Mouse (Mus musculus): ENCODE data around the gene Naa80. TPM values are rescaled to one million over a fixed set of nuclear protein-coding genes. Genes with fewer than 3 reads are reported as not detected.
A peak's percentile ranks its signal among the peaks of the same experiment; 100 is the strongest.

Gene Naa80
- total RNA-seq, 2 experiments from 2014 or later = 11.3 to 12.6 TPM

DNA sequence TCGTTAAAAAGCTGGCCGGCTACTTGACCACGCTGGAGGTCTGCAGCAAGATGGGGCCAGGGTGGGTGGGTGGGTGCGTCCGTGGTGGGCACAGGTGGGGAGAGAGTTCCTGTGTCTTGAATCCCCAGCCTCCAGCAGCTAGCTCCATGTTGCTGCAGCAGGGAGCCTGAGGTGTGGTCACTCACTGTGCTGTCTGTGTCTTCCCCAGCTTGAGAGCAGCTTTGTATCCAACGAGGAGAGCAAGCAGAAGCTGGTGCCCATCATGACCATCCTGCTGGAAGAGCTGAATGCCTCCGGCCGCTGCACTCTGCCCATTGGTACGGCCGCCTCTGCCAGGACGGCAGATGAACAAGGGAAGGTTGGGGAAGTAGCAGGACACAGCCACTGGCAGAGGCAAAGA is 35.4 kb upstream of the Naa80 start:
- TF ChIP-seq CTCF (IDR thresholded peaks at IDR 0.05) = no peak
- intact Hi-C loops (cut with DNase I) = no loop called here
- no peak for DNase-seq (ENCODE audit: extremely low spot score in 1 of 2, low spot score in 2 of 2)

GRCm38 (mm10) chr9:107544196-107544700 is 34.4 kb upstream of the Naa80 start:
- H3K4me3 ChIP-seq = no peak overlapping the region
- intact Hi-C loops (cut with DNase I) = no loop called here
- H3K27ac ChIP-seq = no peak overlapping the region
- TF ChIP-seq CTCF (IDR thresholded peaks at IDR 0.05) = no peak
- DNase-seq (ENCODE audit: extremely low spot score in 1 of 2, low spot score in 2 of 2) = no peak

More for the DNA sequence above, 35.4 kb upstream of the Naa80 start:
- no peak overlapping the region for H3K4me3 ChIP-seq
- no peak overlapping the region for H3K27ac ChIP-seq

DNA sequence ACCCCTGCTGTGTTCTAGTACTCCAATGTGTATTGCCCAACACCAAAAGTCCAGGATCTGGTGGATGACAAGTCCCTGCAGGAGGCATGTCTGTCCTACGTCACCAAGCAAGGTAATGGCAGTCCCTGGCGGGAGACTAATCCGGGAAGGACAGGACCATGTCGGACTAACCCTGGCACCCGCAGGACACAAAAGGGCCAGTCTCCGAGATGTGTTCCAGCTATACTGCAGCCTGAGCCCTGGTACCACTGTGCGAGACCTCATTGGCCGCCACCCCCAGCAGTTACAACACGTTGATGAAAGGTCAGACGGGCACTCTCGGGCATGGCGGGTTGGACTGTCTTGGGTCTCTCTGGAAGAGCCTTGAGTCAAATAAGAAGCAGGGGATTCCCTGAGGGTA is 34.0 kb upstream of the Naa80 start:
- intact Hi-C loops (cut with DNase I) = no loop called here
- no peak for DNase-seq (ENCODE audit: extremely low spot score in 1 of 2, low spot score in 2 of 2)

GRCm38 (mm10) chr9:107545199-107545598 is 33.5 kb upstream of the Naa80 start:
- Histone ChIP-seq H3K27ac (no peak overlapping the region), H3K4me3 (no peak overlapping the region)
- no peak for DNase-seq (ENCODE audit: extremely low spot score in 1 of 2, low spot score in 2 of 2)
- intact Hi-C loops (cut with DNase I) = no loop called here
- TF ChIP-seq CTCF (IDR thresholded peaks at IDR 0.05) = no peak

More for the DNA sequence above, 34.0 kb upstream of the Naa80 start:
- Histone ChIP-seq H3K4me3 (no peak overlapping the region), H3K27ac (no peak overlapping the region)
- no peak for TF ChIP-seq CTCF (IDR thresholded peaks at IDR 0.05)

- peak in 1 of 2 experiments; percentile 78 for DNase-seq (ENCODE audit: extremely low spot score in 1 of 2, low spot score in 2 of 2)
- H3K4me3 ChIP-seq = no peak overlapping the region
- peak; percentile 96 for TF ChIP-seq CTCF (IDR thresholded peaks at IDR 0.05)
- H3K27ac ChIP-seq = no peak overlapping the region
- intact Hi-C loops (cut with DNase I) = no loop called here
Measured at GRCm38 (mm10) chr9:107545602-107546001, 33.1 kb upstream of the Naa80 start.

DNA sequence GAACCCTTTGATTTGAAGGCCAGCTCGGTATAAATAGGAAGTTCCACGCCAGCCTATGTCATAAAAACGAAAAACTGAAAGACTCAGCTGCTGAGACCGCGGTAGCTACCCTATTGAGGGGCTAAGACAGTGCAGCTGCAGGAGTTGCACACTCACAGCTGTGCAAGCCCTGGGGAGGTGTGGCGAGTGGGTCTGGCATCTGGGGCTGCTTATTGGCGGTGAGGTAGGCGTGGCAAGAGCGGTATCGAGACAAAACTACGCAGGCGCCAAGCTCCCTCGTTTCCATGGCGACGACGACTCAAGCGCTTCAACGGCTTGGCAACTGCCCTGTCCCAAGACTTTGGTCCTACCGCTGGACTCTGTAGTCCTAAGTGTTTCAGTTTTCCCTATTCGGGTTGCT is 31.7 kb upstream of the Naa80 start, which contains the start of gene Zmynd10:
Zmynd10 (plus strand) TSS at position 273 of the 400 bp plus-strand sequence.
- H3K4me3 ChIP-seq = peak within 1 kb of the TSS; percentile 41
- intact Hi-C loops (cut with DNase I) = no loop called here
- peak within 1 kb of the TSS; percentile 13; the same call in 1 of the 2 replicates for H3K27ac ChIP-seq
- DNase-seq (ENCODE audit: extremely low spot score in 1 of 2, low spot score in 2 of 2) = peak; percentile 84 to 88
- TF ChIP-seq CTCF (IDR thresholded peaks at IDR 0.05) = no peak

GRCm38 (mm10) chr9:107547957-107548356 is 30.7 kb upstream of the Naa80 start:
- intact Hi-C loops (cut with DNase I) = no loop called here
- TF ChIP-seq CTCF (IDR thresholded peaks at IDR 0.05) = no peak
- DNase-seq (ENCODE audit: extremely low spot score in 1 of 2, low spot score in 2 of 2) = no peak
- no peak overlapping the region for H3K27ac ChIP-seq
- no peak overlapping the region for H3K4me3 ChIP-seq

DNA sequence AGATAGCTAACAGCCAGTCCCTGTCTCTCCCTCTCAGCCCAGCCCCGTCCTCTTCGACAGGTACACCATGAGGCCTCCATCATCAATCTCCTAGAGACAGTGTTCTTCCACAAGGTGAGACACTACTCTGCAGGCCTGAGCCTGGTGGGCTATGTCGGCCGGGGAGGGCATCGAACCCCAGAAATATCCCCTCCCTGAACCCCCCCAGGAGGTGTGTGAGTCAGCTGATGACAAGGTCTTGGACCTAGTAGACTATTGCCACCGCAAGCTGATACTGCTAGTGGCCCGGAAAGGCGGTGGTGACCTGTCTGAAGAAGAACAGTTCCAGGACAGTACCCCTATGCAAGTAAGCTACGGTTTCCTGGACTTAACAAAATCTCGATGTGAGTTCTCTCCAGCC is 29.9 kb upstream of the Naa80 start:
- TF ChIP-seq CTCF (IDR thresholded peaks at IDR 0.05) = no peak
- intact Hi-C loops (cut with DNase I) = no loop called here
- Histone ChIP-seq H3K4me3 (no peak overlapping the region), H3K27ac (no peak overlapping the region)
- DNase-seq (ENCODE audit: extremely low spot score in 1 of 2, low spot score in 2 of 2) = no peak

DNA sequence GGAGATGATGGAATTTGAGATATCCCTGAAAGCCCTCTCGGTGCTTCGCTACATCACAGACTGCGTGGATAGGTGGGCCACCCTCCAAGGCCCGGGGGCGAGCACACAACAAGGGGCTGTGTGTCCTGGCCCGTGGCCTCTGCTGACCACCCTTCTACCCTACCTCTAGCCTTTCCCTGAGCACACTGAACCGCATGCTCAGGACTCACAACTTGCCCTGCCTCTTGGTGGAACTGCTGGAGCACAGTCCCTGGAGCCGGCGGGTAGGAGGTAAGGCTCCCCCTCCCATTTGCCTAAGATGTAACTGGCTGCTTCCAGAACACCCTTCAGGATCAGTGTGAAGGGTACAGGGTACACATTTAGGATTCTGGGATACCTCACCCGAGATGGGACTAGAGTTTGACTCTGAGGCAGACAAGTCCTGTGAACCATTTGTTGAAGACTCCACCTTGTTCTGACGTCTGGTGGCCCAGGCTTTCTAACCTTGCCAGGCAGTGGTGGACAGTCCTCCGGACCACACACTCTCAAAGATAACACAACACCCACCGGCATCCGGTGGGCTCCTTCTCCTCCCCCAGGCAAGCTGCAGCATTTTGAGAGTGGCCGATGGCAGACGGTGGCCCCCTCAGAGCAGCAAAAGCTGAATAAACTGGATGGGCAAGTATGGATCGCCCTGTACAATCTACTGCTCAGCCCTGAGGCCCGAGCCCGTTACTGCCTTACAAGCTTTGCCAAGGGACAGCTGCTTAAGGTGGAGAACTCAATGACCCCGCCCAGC is 29.2 kb upstream of the Naa80 start:
- H3K4me3 ChIP-seq = no peak overlapping the region
- H3K27ac ChIP-seq = no peak overlapping the region
- intact Hi-C loops (cut with DNase I) = no loop called here
- no peak for DNase-seq (ENCODE audit: extremely low spot score in 1 of 2, low spot score in 2 of 2)
- TF ChIP-seq CTCF (IDR thresholded peaks at IDR 0.05) = no peak

DNA sequence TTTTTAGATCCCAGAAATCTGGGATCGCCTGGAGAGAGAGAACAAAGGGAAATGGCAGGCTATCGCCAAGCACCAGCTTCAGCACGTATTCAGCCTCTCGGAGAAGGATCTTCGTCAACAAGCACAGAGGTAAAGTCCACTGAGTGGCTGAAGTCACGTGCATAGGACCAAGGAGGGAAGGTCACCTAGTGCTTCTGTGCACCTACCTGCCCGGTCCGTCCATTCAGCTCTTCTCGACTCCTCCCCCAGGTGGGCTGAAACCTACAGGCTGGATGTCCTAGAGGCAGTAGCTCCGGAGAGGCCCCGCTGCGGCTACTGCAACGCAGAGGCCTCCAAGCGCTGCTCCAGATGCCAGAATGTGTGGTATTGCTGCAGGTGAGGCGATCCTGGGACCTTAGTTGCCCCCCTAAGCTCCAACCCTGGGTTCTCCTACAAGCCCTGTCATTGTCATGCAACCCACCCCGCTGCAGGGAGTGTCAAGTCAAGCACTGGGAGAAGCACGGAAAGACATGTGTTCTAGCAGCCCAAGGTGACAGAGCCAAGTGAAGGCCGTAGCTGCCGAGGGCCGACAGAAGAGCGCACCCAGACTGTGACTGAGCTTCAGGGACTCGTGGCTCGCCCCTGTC is 28.1 kb upstream of the Naa80 start:
- intact Hi-C loops (cut with DNase I) = no loop called here
- TF ChIP-seq CTCF (IDR thresholded peaks at IDR 0.05) = no peak
- no peak overlapping the region for H3K4me3 ChIP-seq
- no peak overlapping the region for H3K27ac ChIP-seq
- DNase-seq (ENCODE audit: extremely low spot score in 1 of 2, low spot score in 2 of 2) = no peak

DNA sequence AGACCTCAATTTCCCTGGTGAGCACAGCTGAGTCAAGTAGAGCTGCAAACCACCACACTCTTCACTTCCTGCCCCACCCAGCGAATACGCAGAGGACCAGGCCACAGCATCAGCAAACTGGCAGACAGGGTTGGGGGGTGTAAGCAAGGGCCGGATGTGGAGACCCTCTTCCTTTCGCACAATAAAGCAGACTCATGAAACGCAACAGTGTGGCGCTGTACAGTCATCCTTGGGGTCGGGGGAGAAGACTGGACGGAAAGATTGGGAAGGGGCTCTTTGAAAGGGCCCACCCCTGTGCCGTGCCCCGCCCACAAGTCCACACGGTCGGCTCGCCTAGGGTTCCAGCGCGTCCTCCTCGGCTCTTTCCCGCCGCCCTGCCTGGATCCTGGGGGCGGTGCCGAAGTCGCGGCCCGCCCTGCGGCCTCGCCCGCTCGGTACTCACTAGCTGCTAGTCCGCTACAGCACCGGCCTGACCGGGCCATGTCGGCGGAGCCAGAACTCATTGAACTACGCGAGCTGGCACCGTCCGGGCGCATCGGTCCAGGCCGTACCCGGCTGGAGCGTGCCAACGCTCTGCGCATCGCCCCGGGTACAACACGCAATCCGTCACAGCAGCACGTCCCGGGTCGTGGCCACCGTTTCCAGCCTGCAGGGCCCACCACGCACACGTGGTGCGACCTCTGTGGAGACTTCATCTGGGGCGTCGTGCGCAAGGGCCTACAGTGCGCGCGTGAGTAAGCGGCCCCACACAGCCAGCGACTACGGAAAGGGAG is 27.4 kb upstream of the Naa80 start, which contains the start of gene Rassf1:
Rassf1 (plus strand) TSS at position 439 of the 773 bp plus-strand sequence.
- DNase-seq (ENCODE audit: extremely low spot score in 1 of 2, low spot score in 2 of 2) = no peak
- TF ChIP-seq CTCF (IDR thresholded peaks at IDR 0.05) = no peak
- Histone ChIP-seq H3K27ac (no peak within 1 kb of the TSS), H3K4me3 (peak within 1 kb of the TSS; percentile 44)
- intact Hi-C loops (cut with DNase I) = no loop called here
